Mouse (Mus musculus) megakaryocyte-erythroid progenitor cell, adult 5-6 weeks (primary cell): ENCODE results near the gene Trim13. TPM values are rescaled to one million over a fixed set of nuclear protein-coding genes. Genes with fewer than 3 reads are reported as not detected.
"Not testable (repeated sequence)": the region's sequence is repeated elsewhere in the genome, so short reads cannot be mapped to it uniquely, and the experiment has no call there.

Experiments used
- ATAC-seq: replicated peaks from 2 replicates; pipeline ENCODE4 v1.8.0; 2016; ENCODE audit warnings: mild to moderate bottlenecking, inconsistent platforms; ENCODE audit not compliant: severe bottlenecking, poor library complexity, low FRiP score, low TSS enrichment
- total RNA-seq, 2 experiments: library from RNA; stranded (forward) in 1 of 2; stranded (reverse) in 1 of 2; fragments of 200-1000, 215-1000 nt in 1 of 2; fragments of >200 nt in 1 of 2; fragmentation: Nextera tagmentation in 1 of 2; gene quantifications; 2 replicates each; pipeline ENCODE4 v1.2.3; 2014 to 2017

Gene Trim13
- total RNA-seq (2014; fragmentation: Nextera tagmentation) (7.2 and 14.8 TPM in 2 replicates), total RNA-seq (2017) (21.1 and 28.5 TPM in 2 replicates)

DNA sequence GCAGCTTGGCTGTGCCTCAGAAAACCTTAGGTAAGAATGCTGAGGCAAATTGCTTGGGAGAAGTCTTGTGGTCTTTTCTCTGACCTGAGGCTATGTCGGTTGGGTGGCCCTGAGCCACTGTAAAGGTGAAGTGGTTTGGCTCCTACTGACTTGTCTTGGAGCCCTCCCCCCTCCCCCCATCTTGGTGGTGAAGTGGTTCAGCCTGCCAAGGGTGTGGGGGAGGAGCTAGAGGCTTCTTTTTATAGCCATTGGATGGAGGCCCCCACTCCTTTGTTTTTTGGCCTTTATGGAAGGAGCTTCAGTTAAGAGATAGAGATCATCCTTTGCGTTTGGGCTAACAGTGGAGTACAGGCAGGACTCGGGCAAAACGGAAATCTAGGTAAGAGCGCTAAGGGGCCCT is at the start of gene Trim13:
TSS of gene Trim13 (plus strand) at position 280 of the 400 bp plus-strand sequence.
- ATAC-seq: peak; percentile 60

DNA sequence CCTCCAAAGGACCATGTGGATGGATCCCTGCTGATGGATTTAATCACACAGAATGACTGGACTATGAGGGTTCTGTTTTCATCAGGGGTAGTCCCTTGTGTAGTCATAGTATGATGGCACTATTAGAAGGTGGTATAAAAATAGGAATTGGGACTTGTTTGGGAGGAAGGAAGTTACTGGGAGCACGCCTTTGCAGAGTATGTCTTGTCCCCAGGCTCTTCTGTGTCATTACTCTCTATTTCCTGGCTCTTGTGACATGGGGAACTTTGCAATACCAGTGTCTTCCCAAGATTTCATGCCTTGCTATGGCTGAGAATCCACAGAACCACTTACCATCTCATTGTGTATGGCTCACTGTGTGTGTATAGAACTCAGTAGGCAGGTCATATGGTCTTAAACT is 49.4 kb upstream of the Trim13 start:
- no peak for ATAC-seq

DNA sequence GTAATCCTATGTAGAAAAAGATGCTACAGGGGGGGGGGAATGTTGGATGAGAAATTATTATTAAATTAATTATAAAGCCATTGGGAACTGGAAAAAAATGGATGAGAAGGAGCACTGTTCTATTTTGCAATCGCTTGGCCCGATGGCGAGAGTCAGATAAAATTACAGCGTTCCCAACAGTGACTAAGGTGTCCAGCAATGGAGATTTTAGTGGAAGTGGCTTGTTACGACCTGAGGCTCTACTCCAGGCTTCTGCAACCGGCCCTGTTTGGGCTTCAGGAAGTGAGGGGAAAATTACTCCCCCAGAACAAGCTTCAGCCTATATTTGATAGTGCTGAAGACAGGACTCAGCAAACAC is 42.1 kb upstream of the Trim13 start:
- ATAC-seq: no peak; the same call in 1 of the 2 replicates

DNA sequence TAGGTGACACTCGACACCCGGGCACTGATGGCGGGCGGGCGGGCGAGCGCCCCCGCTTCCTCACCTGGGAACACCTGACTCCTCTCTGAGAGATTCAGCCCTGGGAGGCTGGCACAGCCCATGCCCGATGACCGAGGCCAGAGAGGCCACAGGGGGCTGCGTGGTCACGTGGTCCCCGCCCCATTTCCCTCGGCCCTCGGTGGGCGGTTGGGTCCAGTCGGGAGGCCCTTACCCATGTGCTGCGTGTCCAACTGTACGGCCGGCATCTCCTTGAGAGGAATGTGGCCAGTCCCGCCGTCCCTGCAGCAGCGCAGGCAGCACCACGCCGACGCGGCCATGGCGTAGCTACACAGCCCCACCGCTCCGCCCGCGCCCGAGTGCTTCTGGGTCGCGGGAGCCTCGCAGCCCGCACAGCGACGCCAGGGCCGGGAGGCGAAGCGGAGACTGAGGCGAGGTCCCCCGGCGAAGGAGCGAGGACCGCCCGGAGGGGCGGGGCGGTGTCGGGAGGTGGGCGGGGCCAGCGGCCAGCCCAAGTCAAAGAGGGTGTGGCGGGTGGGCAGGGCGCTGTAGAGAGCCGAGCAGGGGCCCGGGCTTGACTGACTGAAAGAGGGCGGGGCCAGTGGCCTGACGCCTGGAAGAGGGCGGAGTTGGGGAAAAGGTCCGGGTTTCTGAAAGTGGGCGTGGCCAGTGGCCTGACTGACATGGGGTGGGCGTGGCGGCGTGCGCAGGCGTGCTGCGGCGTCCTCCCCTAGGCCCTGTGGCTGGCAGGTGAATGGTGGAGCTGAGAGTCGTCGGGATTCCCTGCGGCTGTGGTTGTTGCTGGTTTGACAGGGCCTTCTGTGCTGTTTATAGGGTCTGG is 41.5 kb upstream of the Trim13 start, which contains the start of gene Spryd7:
TSS of gene Spryd7 (minus strand) at position 598 of the 859 bp plus-strand sequence.
- peak; percentile 92 for ATAC-seq

DNA sequence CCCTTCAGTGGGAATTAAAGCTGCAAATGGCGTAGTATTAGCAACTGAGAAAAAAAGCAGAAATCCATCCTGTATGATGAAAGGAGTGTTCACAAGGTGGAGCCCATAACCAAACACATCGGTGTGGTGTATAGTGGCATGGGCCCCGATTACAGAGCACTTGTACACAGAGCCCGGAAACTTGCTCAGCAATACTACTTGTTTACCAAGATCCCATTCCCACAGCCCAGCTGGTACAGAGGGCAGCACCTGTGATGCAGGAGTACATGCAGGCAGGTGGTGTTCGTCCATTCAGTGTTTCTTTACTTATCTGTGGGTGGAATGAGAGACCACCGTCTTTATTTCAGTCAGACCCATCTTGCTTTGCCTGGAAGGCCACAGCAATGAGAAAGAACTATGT is 39.1 kb upstream of the Trim13 start:
- no peak for ATAC-seq

- ATAC-seq: no peak
These were observed 38.2 kb upstream of the Trim13 start for GRCm38 (mm10) chr14:61559856-61560255.

DNA sequence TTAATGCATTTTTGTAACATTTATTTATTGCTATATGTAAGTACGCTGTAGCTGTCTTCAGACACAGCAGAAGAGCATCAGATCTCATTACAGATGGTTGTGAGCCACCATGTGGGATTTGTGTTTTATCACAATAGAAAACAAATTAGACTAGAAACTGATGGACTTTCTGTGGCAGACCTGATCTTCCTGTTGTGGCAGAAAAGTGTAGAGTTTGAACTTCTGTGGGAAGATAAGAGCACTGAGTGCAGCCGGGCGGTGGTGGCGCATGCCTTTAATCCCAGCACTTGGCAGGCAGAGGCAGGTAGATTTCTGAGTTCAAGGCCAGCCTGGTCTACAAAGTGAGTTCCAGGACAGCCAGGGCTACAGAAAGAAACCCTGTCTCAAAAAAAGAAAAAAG is 31.8 kb upstream of the Trim13 start:
- not testable (repeated sequence) for ATAC-seq

- ATAC-seq: no peak
These were observed 28.7 kb upstream of the Trim13 start for GRCm38 (mm10) chr14:61569344-61569743.

- ATAC-seq: peak; percentile 74
These were observed 26.7 kb upstream of the Trim13 start for GRCm38 (mm10) chr14:61571366-61571765.

- ATAC-seq: no peak
These were observed 25.9 kb upstream of the Trim13 start for GRCm38 (mm10) chr14:61572131-61572530.

DNA sequence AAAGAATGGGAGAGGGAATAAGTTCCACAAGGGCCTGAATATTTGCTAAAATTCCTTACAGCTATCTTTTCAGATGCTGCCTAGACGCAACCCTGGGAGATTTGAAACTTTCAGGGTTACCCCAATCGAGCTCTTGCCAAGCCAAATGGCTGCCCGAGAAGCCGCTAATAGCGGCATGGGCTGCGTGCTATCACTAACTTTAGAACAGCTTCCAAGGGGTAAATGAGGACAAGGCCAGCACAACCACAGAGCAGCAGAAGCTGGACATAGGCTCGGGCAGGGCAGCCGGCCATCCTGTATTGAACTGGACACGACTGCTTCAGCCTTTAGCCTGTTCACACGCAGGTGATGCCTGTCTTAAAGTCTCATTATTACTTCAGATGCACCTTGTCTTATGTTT is 23.0 kb upstream of the Trim13 start:
- no peak for ATAC-seq

DNA sequence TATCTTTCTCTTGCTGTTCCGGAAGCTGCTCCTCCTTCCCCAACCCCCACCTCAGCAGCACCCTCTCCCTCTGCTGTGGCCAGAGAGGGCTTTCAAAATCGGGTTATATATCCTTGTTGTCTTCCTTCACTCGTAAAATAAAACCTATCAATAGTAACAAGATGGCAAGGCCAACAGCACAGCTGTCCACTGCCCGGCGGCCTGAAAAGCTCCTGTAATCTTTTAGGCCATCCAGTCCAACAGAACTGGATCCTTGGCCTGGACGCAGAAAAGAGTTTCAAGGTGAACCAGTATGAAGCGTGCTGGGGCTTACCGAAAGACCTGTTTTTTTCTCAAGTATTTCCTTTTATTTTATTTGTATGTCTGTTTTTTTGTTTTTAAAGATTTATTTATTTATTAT is 22.1 kb upstream of the Trim13 start:
- no peak for ATAC-seq

- ATAC-seq: 0 out of 2 replicates have a peak, but pooled peaks have one; percentile 22
These were observed 8.6 kb upstream of the Trim13 start for GRCm38 (mm10) chr14:61589288-61590065.

DNA sequence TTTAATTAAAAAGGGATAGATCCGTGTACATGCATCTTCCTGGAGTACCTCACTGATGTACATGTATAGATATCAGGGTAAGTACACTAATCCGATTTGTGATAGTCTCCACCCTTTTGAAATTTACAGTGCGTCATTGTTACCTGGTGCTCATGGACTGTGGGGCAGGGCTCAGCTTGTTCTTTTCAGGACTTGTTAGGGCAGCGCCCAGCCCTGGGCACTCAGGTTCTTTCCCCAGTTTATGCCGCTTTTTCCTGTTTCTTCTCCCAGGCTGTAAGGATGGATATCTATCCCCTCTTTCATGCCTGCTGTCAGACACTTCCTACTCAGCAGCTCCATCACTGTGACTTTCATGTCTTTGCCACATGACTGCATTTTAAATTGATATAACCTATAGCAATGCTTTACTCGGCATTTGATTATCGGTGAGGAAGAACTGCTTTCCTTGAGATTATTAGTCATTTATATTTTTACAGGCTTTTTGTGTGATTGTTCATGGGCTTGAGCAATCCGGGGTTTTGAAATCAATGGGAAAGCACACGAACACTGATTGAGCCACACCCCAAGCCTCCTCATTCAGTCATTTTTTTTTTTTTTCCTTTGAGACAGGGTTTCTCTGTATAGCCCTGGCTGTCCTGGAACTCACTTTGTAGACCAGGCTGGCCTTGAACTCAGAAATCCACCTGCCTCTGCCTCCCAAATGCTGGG is 1.2 kb upstream of the Trim13 start:
- ATAC-seq: no peak

- ATAC-seq: peak; percentile 97
These were observed 1.2 kb downstream of the Trim13 start for GRCm38 (mm10) chr14:61599057-61599806.

- ATAC-seq: no peak
These were observed 3.3 kb downstream of the Trim13 start for GRCm38 (mm10) chr14:61601348-61601747.

GRCm38 (mm10) chr14:61603069-61603755 is 5.2 kb downstream of the Trim13 start:
- ATAC-seq: no peak

DNA sequence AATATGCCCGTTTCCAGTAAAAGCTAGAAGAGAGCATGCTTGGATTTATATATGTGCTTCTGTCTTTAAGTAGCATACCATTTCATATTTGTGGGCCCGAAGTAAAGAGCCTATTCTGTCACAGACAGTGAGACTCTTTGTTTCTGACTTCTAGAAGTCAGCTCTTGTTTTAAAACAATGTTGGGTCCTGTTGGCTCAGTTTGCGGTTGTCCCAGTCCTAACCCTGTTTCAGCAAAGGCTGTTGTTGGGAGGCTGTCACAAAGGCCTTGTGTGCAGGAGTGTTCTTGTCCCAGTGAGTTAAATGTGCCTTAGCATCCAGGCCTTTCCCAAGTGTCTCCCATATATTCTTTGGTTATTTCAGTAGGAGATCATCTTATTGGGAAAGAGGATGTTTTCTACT is 6.0 kb downstream of the Trim13 start:
- ATAC-seq: no peak

DNA sequence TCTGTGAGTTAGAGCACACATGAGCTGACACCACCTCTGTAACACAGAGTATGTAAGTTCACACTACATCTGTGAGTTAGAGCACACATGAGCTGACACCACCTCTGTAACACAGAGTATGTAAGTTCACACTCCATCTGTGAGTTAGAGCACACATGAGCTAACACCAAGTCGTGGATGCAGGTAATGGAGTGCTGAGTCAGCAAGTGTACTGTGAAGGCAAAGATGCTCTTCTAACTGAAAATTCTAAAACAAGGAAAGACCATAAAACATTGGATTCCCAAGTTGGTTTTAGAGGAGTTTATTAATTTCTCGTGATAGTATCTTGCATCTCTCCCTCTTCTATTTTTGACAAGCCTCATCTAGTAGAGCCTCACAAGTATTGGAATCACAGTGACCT is 8.0 kb downstream of the Trim13 start:
- not testable (repeated sequence) for ATAC-seq
